In the genomic region with DNA sequence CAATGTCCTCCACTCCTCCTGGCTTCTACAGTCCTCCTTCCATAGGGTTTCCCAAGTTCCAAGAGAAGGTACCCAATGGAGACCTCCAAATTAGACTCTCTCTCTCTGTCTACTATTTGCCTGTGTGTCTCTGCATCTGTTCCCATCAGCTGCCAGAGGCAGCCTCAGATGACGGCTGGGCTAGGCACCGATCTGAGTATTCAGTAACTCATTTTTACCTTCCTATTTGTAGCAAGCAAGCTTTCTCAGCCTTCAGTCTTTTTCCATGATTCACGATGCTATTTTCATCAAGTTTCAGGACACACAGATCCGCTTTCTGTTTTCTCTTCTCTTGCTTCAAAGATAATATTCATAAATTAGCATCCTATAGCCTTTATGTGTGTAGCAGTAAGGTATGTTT, we compare ENCODE assay signal across 29 mouse cellular contexts. TPM values are rescaled to one million over a fixed set of nuclear protein-coding genes. Genes with fewer than 3 reads are reported as not detected.
DNase-seq lines count a peak whose midpoint lies in the region; ATAC-seq and TF ChIP-seq lines count a peak whose summit lies in the region.
"Had no signal": no experiment of that assay in that cellular context is flagged by ENCODE, and none has a peak within 500 bp of the region (broad histone marks: within the 10 kb centered on the region; RNA-seq: fewer than 3 reads in every experiment).

No protein-coding gene starts in this region.

- H3K4me2 ChIP-seq in hindbrain, embryonic 14.5 days (replicated peaks) = no peak overlapping the region
- H3K4me2 ChIP-seq: forebrain, embryonic 13.5 days; heart, embryonic 12.5 days; heart, embryonic 15.5 days; hindbrain, embryonic 15.5 days had no signal

- no peak overlapping the region for H3K9ac ChIP-seq in hindbrain, embryonic 14.5 days
- H3K9ac ChIP-seq: forebrain, embryonic 13.5 days; forebrain, postnatal 0 days; heart, embryonic 12.5 days; heart, embryonic 15.5 days; hindbrain, embryonic 15.5 days had no signal

- H3K27me3 ChIP-seq in hindbrain, embryonic 14.5 days (ENCODE audit: control insufficient read depth, insufficient read depth, low read length) = no peaks in the 10 kb centered on the region
- H3K27me3 ChIP-seq: CH12.LX; forebrain, embryonic 13.5 days; heart, embryonic 12.5 days; heart, embryonic 15.5 days; hindbrain, embryonic 15.5 days; Patski had no signal

- no peak for ATAC-seq in hindbrain, embryonic 14.5 days (ENCODE audit: low FRiP score)
- ATAC-seq: forebrain, embryonic 13.5 days; forebrain, postnatal 0 days; Patski had no signal

- intact Hi-C loops in left cerebral cortex, adult 2 months (cut with DNase I) = no loop called here
- intact Hi-C loops in left cerebral cortex, postnatal 10 days (cut with DNase I) = no loop called here
- intact Hi-C loops in left cerebral cortex, postnatal 14 days (cut with DNase I) = no loop called here

- no peaks in the 10 kb centered on the region for H3K36me3 ChIP-seq in hindbrain, embryonic 14.5 days (replicated peaks; ENCODE audit: control insufficient read depth, insufficient read depth)
- H3K36me3 ChIP-seq: forebrain, embryonic 10.5 days; G1E; heart, embryonic 15.5 days; hindbrain, embryonic 10.5 days; hindbrain, embryonic 15.5 days had no signal

- H3K4me1 ChIP-seq in hindbrain, embryonic 14.5 days (replicated peaks; ENCODE audit: control insufficient read depth, insufficient read depth, low read length) = no peaks in the 10 kb centered on the region
- H3K4me1 ChIP-seq: forebrain, embryonic 13.5 days; heart, embryonic 15.5 days; hindbrain, embryonic 10.5 days; hindbrain, embryonic 15.5 days had no signal

- peak overlapping the region; percentile 87 for H3K27ac ChIP-seq in left cerebral cortex, adult 2 months
- no peak overlapping the region for H3K27ac ChIP-seq in hindbrain, embryonic 14.5 days
- H3K27ac ChIP-seq: forebrain, embryonic 10.5 days; forebrain, embryonic 13.5 days; heart, embryonic 15.5 days; hindbrain, embryonic 10.5 days; hindbrain, embryonic 15.5 days had no signal

- DNase-seq in frontal cortex, adult 2 months (ENCODE audit: extremely low spot score in 1 of 2, low spot score in 1 of 2) = peak; percentile 54 to 61
- no peak for DNase-seq in frontal cortex, postnatal 25 days (ENCODE audit: low spot score in 2 of 2)
- DNase-seq in left cerebral cortex, adult 2 months (ENCODE audit: extremely low spot score in 1 of 2, low spot score in 2 of 2) = no peak
- no peak for DNase-seq in left cerebral cortex, postnatal 10 days (ENCODE audit: extremely low spot score in 1 of 2, low spot score in 2 of 2)
- DNase-seq in brain, adult 2 months (ENCODE audit: low read depth, low spot score) = peak; percentile 79
- peak; percentile 42 to 56 for DNase-seq in left cerebral cortex, postnatal 14 days (ENCODE audit: low spot score in 2 of 2)
- no peak for DNase-seq in kidney, postnatal 10 days
- DNase-seq in hindbrain, embryonic 14.5 days (ENCODE audit: low spot score) = no peak
- DNase-seq: adrenal gland, adult 2 months; adrenal gland, postnatal 14 days; B cell, adult 2 months; cerebellum, adult 11-12 months; cerebellum, adult 8-10 months; cerebellum, postnatal 10 days; cerebellum, postnatal 36 days; forebrain, postnatal 0 days; gastrocnemius, postnatal 25 days; heart, adult 18-20 months; heart, postnatal 10 days; heart, postnatal 36 days had no signal

- no peak for TF ChIP-seq CTCF in left cerebral cortex, adult 2 months (IDR thresholded peaks at IDR 0.05)

- WGBS in hindbrain, embryonic 14.5 days = 90% methylated on average over 4 of the region's 4 CpGs

- no peak overlapping the region for H3K4me3 ChIP-seq in left cerebral cortex, adult 2 months
- H3K4me3 ChIP-seq in hindbrain, embryonic 14.5 days (replicated peaks; ENCODE audit: low read length) = no peak overlapping the region
- H3K4me3 ChIP-seq: forebrain, embryonic 10.5 days; forebrain, embryonic 13.5 days; heart, embryonic 12.5 days; heart, embryonic 15.5 days; hindbrain, embryonic 10.5 days; hindbrain, embryonic 15.5 days had no signal

- H3K9me3 ChIP-seq in hindbrain, embryonic 14.5 days (ENCODE audit: control insufficient read depth, low read length) = no peaks in the 10 kb centered on the region
- H3K9me3 ChIP-seq: forebrain, embryonic 10.5 days; forebrain, embryonic 13.5 days; heart, embryonic 12.5 days; heart, embryonic 15.5 days; hindbrain, embryonic 10.5 days; hindbrain, embryonic 15.5 days had no signal

RNA-seq across cellular contexts. Expression of a gene that starts 22.4 kb away (rescaled TPM):
- polyA plus RNA-seq in frontal cortex, adult 2 months (2012; rRNA removed) = 1.0 and 1.3 TPM in 2 replicates
- 1 to 10 TPM; 1.4 TPM for total RNA-seq in left cerebral cortex, adult 2 months (2021)
- total RNA-seq in left cerebral cortex, postnatal 10 days (2021) = under 1 TPM; 0.53 to 0.81 TPM
- under 1 TPM; 0.70 to 0.72 TPM for total RNA-seq in left cerebral cortex, postnatal 14 days (2021)
- 0.60 and 0.79 TPM in 2 replicates for polyA plus RNA-seq in hindbrain, embryonic 14.5 days (2014; fragmentation: Nextera tagmentation; extraction: Ambion mirVana)
- polyA plus RNA-seq: G1E had no signal

RNA-seq across cellular contexts. Expression of a gene that starts 25.8 kb away (rescaled TPM):
- polyA plus RNA-seq in frontal cortex, adult 2 months (2012; rRNA removed) = 14.8 and 16.0 TPM in 2 replicates
- total RNA-seq in left cerebral cortex, adult 2 months (2021) = 1 to 10 TPM; 3.7 to 5.0 TPM
- 1 to 10 TPM; 3.3 to 3.9 TPM for total RNA-seq in left cerebral cortex, postnatal 10 days (2021)
- 1 to 10 TPM; 3.0 to 4.8 TPM for total RNA-seq in left cerebral cortex, postnatal 14 days (2021)
- polyA plus RNA-seq in hindbrain, embryonic 14.5 days (2014; fragmentation: Nextera tagmentation; extraction: Ambion mirVana) = 7.6 and 9.9 TPM in 2 replicates
- polyA plus RNA-seq: G1E, Patski had no signal

Comparison
In these comparisons a context has a peak if more than half of its experiments do, and no peak if none do; other contexts are left out.
1. DNase-seq: peak in frontal cortex, adult 2 months (2 of 2), brain, adult 2 months (single experiment) and left cerebral cortex, postnatal 14 days (2 of 2); none in frontal cortex, postnatal 25 days (0 of 2), left cerebral cortex, adult 2 months (0 of 2), left cerebral cortex, postnatal 10 days (0 of 2), kidney, postnatal 10 days (single experiment) and hindbrain, embryonic 14.5 days (single experiment).